Mouse (Mus musculus) megakaryocyte, embryonic 14.5 days (primary cell): ENCODE data around the gene Hoxc5.

Source experiments
- FLI1 ChIP-seq: IDR thresholded peaks from 2 replicates; pipeline ENCODE4 v1.6.1; 2012; ENCODE audit warnings: low read length, inconsistent platforms, mixed read lengths
- GATA1 ChIP-seq: IDR thresholded peaks from 3 replicates; pipeline ENCODE4 v1.6.1; 2012; ENCODE audit warnings: mixed read lengths, low read length, inconsistent platforms, borderline replicate concordance

- TF ChIP-seq GATA1 (no peak), FLI1 (no peak)
Measured at GRCm38 (mm10) chr15:103060021-103060340, 92.7 kb downstream of the Hoxc5 start.
